Mouse (Mus musculus): ENCODE measurements around the gene Fgfr2. TPM values are rescaled to one million over a fixed set of nuclear protein-coding genes. Genes with fewer than 3 reads are reported as not detected.

Fgfr2 gene
- polyA plus RNA-seq, 1 experiment = 14.8 TPM

DNA sequence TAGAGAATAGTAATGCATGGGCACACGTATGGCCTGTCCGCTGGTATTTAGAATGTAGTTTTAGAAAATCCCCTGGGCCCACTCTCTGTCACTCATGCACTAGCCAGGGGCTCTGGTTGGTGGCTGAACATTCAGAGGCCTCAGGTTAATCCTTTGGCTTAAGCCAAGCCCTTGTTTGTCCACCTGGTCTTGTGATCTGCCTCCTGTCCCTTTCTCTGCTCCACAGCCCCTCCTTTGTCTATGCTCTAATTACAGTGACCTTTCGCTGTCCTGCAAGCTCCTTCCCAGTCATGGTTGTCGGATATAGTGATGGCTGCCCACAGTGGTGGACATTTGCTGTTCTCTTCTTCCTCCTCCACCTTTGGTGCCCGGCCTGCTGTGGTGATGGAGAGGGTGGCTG, 2460.9 kb downstream of the Fgfr2 start:
- H3K36me3 ChIP-seq (ENCODE audit: control insufficient read depth, insufficient read depth, low read length) = no peaks in the 10 kb centered on the region; the same call in 1 of the 2 replicates
- H3K27ac ChIP-seq (ENCODE audit: insufficient read depth, low read depth, low read length) = no peak overlapping the region
- no peak overlapping the region for H3K4me3 ChIP-seq (ENCODE audit: insufficient read depth, low read depth, low read length)
- TF ChIP-seq POLR2A (IDR thresholded peaks at IDR 0.05; ENCODE audit: low read depth, low read length) (no peak), CTCF (conservative IDR thresholded peaks at IDR 0.05; ENCODE audit: insufficient read depth, insufficient read length, low read depth, low read length) (no peak)
- peaks cover 11% of the 10 kb centered on the region for H3K4me1 ChIP-seq (ENCODE audit: control insufficient read depth, insufficient read depth, low read length)
- no peaks in the 10 kb centered on the region for H3K27me3 ChIP-seq (replicated peaks; ENCODE audit: control insufficient read depth, insufficient read depth, low read length)
- 68% methylated on average over 5 of the region's 5 CpGs for WGBS
- DNase-seq = no peak

GRCm38 (mm10) chr7:130659129-130659528, 2464.0 kb downstream of the Fgfr2 start:
- Histone ChIP-seq H3K36me3 (ENCODE audit: control insufficient read depth, insufficient read depth, low read length) (no peaks in the 10 kb centered on the region; the same call in 1 of the 2 replicates), H3K4me3 (ENCODE audit: insufficient read depth, low read depth, low read length) (no peak overlapping the region), H3K4me1 (ENCODE audit: control insufficient read depth, insufficient read depth, low read length) (peaks cover 20% of the 10 kb centered on the region), H3K27ac (ENCODE audit: insufficient read depth, low read depth, low read length) (no peak overlapping the region), H3K27me3 (replicated peaks; ENCODE audit: control insufficient read depth, insufficient read depth, low read length) (no peaks in the 10 kb centered on the region)
- DNase-seq = no peak
- WGBS = 89% methylated on average over 5 of the region's 5 CpGs
- no peak for TF ChIP-seq POLR2A (IDR thresholded peaks at IDR 0.05; ENCODE audit: low read depth, low read length)
- no peak for TF ChIP-seq CTCF (conservative IDR thresholded peaks at IDR 0.05; ENCODE audit: insufficient read depth, insufficient read length, low read depth, low read length)

GRCm38 (mm10) chr7:130657751-130658150, 2465.4 kb downstream of the Fgfr2 start:
- H3K4me1 ChIP-seq (ENCODE audit: control insufficient read depth, insufficient read depth, low read length) = peaks cover 32% of the 10 kb centered on the region
- TF ChIP-seq CTCF (conservative IDR thresholded peaks at IDR 0.05; ENCODE audit: insufficient read depth, insufficient read length, low read depth, low read length) (no peak), POLR2A (IDR thresholded peaks at IDR 0.05; ENCODE audit: low read depth, low read length) (no peak)
- no peak overlapping the region for H3K4me3 ChIP-seq (ENCODE audit: insufficient read depth, low read depth, low read length)
- DNase-seq = peak; percentile 90
- no peaks in the 10 kb centered on the region; the same call in 1 of the 2 replicates for H3K36me3 ChIP-seq (ENCODE audit: control insufficient read depth, insufficient read depth, low read length)
- H3K27ac ChIP-seq (ENCODE audit: insufficient read depth, low read depth, low read length) = no peak overlapping the region; the same call in 1 of the 2 replicates
- WGBS = 51% methylated on average over 13 of the region's 13 CpGs
- no peaks in the 10 kb centered on the region for H3K27me3 ChIP-seq (replicated peaks; ENCODE audit: control insufficient read depth, insufficient read depth, low read length)

GRCm38 (mm10) chr7:130656965-130657364, 2466.2 kb downstream of the Fgfr2 start:
- Histone ChIP-seq H3K27me3 (replicated peaks; ENCODE audit: control insufficient read depth, insufficient read depth, low read length) (no peaks in the 10 kb centered on the region), H3K27ac (ENCODE audit: insufficient read depth, low read depth, low read length) (no peak overlapping the region), H3K36me3 (ENCODE audit: control insufficient read depth, insufficient read depth, low read length) (no peaks in the 10 kb centered on the region; the same call in 1 of the 2 replicates), H3K4me1 (ENCODE audit: control insufficient read depth, insufficient read depth, low read length) (peaks cover 37% of the 10 kb centered on the region), H3K4me3 (ENCODE audit: insufficient read depth, low read depth, low read length) (no peak overlapping the region)
- DNase-seq = no peak
- WGBS = 77% methylated on average over 8 of the region's 8 CpGs
- TF ChIP-seq POLR2A (IDR thresholded peaks at IDR 0.05; ENCODE audit: low read depth, low read length) = no peak

DNA sequence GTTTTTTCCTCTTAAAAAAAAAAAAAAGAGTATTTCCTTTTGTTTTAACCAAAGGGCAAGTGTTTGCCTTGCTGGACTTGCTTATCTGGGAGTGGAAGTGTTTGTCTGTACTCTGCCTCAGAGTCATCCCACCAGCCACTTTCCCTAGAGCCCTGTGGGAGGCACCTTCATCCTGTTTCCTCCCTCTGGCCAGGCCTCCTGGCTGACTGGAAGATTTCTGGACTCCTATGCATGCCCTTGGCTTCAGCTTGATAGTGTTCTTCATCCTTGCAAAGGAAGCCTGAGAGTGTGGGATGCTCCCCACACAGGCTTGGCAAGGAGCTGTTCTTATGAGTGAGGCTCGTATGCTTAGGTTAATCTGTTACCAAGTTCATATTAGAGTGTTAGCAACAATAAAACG, 2468.6 kb downstream of the Fgfr2 start:
- H3K4me3 ChIP-seq (ENCODE audit: insufficient read depth, low read depth, low read length) = no peak overlapping the region
- H3K36me3 ChIP-seq (ENCODE audit: control insufficient read depth, insufficient read depth, low read length) = no peaks in the 10 kb centered on the region
- WGBS = 14% methylated on average over 2 of the region's 2 CpGs
- no peak overlapping the region; the same call in 1 of the 2 replicates for H3K27ac ChIP-seq (ENCODE audit: insufficient read depth, low read depth, low read length)
- TF ChIP-seq POLR2A (IDR thresholded peaks at IDR 0.05; ENCODE audit: low read depth, low read length) (no peak), CTCF (conservative IDR thresholded peaks at IDR 0.05; ENCODE audit: insufficient read depth, insufficient read length, low read depth, low read length) (no peak)
- peak; percentile 74 for DNase-seq
- peaks cover 48% of the 10 kb centered on the region for H3K4me1 ChIP-seq (ENCODE audit: control insufficient read depth, insufficient read depth, low read length)
- no peaks in the 10 kb centered on the region for H3K27me3 ChIP-seq (replicated peaks; ENCODE audit: control insufficient read depth, insufficient read depth, low read length)

GRCm38 (mm10) chr7:130653036-130653555, 2470.1 kb downstream of the Fgfr2 start:
- 53% methylated on average over 6 of the region's 6 CpGs for WGBS
- Histone ChIP-seq H3K27ac (ENCODE audit: insufficient read depth, low read depth, low read length) (peak overlapping the region; percentile 70), H3K36me3 (ENCODE audit: control insufficient read depth, insufficient read depth, low read length) (no peaks in the 10 kb centered on the region), H3K4me1 (ENCODE audit: control insufficient read depth, insufficient read depth, low read length) (peaks cover 54% of the 10 kb centered on the region), H3K27me3 (replicated peaks; ENCODE audit: control insufficient read depth, insufficient read depth, low read length) (no peaks in the 10 kb centered on the region), H3K4me3 (ENCODE audit: insufficient read depth, low read depth, low read length) (no peak overlapping the region)
- peak; percentile 76 for DNase-seq
- TF ChIP-seq POLR2A (IDR thresholded peaks at IDR 0.05; ENCODE audit: low read depth, low read length) = no peak
- no peak for TF ChIP-seq CTCF (conservative IDR thresholded peaks at IDR 0.05; ENCODE audit: insufficient read depth, insufficient read length, low read depth, low read length)

- H3K36me3 ChIP-seq (ENCODE audit: control insufficient read depth, insufficient read depth, low read length) = no peaks in the 10 kb centered on the region
- H3K4me3 ChIP-seq (ENCODE audit: insufficient read depth, low read depth, low read length) = no peak overlapping the region
- no peak overlapping the region for H3K27ac ChIP-seq (ENCODE audit: insufficient read depth, low read depth, low read length)
- peaks cover 57% of the 10 kb centered on the region for H3K4me1 ChIP-seq (ENCODE audit: control insufficient read depth, insufficient read depth, low read length)
- no peak for DNase-seq
- no peaks in the 10 kb centered on the region for H3K27me3 ChIP-seq (replicated peaks; ENCODE audit: control insufficient read depth, insufficient read depth, low read length)
- TF ChIP-seq CTCF (conservative IDR thresholded peaks at IDR 0.05; ENCODE audit: insufficient read depth, insufficient read length, low read depth, low read length) (no peak), POLR2A (IDR thresholded peaks at IDR 0.05; ENCODE audit: low read depth, low read length) (no peak)
- WGBS = 70% methylated on average over 5 of the region's 5 CpGs
Measured at GRCm38 (mm10) chr7:130650621-130651020, 2472.5 kb downstream of the Fgfr2 start.

All from kidney, adult 2 months (tissue).